Mouse (Mus musculus): Measurements from ENCODE around the gene Osgep.
A peak's percentile ranks its signal among the peaks of the same experiment; 100 is the strongest.
"Not testable (repeated sequence)": the region's sequence is repeated elsewhere in the genome, so short reads cannot be mapped to it uniquely, and the experiment has no call there.

The Osgep gene

GRCm38 (mm10) chr14:50924281-50925064, at the start of gene Osgep, which contains the start of gene Apex1:
TSS of gene Osgep (minus strand) at chr14:50924893.
TSS of gene Apex1 (plus strand) at chr14:50924968.
- peak; percentile 97 for DNase-seq (ENCODE audit: low read depth, low spot score)

- no peak for DNase-seq (ENCODE audit: low read depth, low spot score)
Measured at GRCm38 (mm10) chr14:50973700-50974099, 49.0 kb upstream of the Osgep start.

GRCm38 (mm10) chr14:50973054-50973453, 48.4 kb upstream of the Osgep start:
- DNase-seq (ENCODE audit: low read depth, low spot score) = peak; percentile 1

GRCm38 (mm10) chr14:50970822-50971221, 46.1 kb upstream of the Osgep start:
- DNase-seq (ENCODE audit: low read depth, low spot score) = peak; percentile 17

GRCm38 (mm10) chr14:50969558-50970544, 45.2 kb upstream of the Osgep start:
- DNase-seq (ENCODE audit: low read depth, low spot score) = no peak

- no peak for DNase-seq (ENCODE audit: low read depth, low spot score)
Measured at GRCm38 (mm10) chr14:50969041-50969440, 44.3 kb upstream of the Osgep start.

- DNase-seq (ENCODE audit: low read depth, low spot score) = no peak
Measured at GRCm38 (mm10) chr14:50968216-50968980, 43.7 kb upstream of the Osgep start.

GRCm38 (mm10) chr14:50958289-50958995, 33.7 kb upstream of the Osgep start:
- DNase-seq (ENCODE audit: low read depth, low spot score) = not testable (repeated sequence)

- DNase-seq (ENCODE audit: low read depth, low spot score) = not testable (repeated sequence)
Measured at GRCm38 (mm10) chr14:50957146-50957545, 32.5 kb upstream of the Osgep start.

- not testable (repeated sequence) for DNase-seq (ENCODE audit: low read depth, low spot score)
Measured at GRCm38 (mm10) chr14:50956724-50957123, 32.0 kb upstream of the Osgep start.

GRCm38 (mm10) chr14:50955942-50956508, 31.3 kb upstream of the Osgep start, which contains the start of gene Pnp2:
TSS of gene Pnp2 (plus strand) at chr14:50955992.
- DNase-seq (ENCODE audit: low read depth, low spot score) = not testable (repeated sequence)

- no peak for DNase-seq (ENCODE audit: low read depth, low spot score)
Measured at GRCm38 (mm10) chr14:50955487-50955886, 30.8 kb upstream of the Osgep start.

- not testable (repeated sequence) for DNase-seq (ENCODE audit: low read depth, low spot score)
Measured at GRCm38 (mm10) chr14:50945526-50945925, 20.8 kb upstream of the Osgep start.

GRCm38 (mm10) chr14:50945081-50945480, 20.4 kb upstream of the Osgep start:
- DNase-seq (ENCODE audit: low read depth, low spot score) = peak; percentile 23

GRCm38 (mm10) chr14:50944668-50945033, 20.0 kb upstream of the Osgep start:
- DNase-seq (ENCODE audit: low read depth, low spot score) = not testable (repeated sequence)

- peak; percentile 96 for DNase-seq (ENCODE audit: low read depth, low spot score)
Measured at GRCm38 (mm10) chr14:50943932-50944667, 19.4 kb upstream of the Osgep start, which contains the start of gene Gm49342. TSS of gene Gm49342 (plus strand) at chr14:50944517.

GRCm38 (mm10) chr14:50938940-50939339, 14.2 kb upstream of the Osgep start:
- peak; percentile 85 for DNase-seq (ENCODE audit: low read depth, low spot score)

- no peak for DNase-seq (ENCODE audit: low read depth, low spot score)
Measured at GRCm38 (mm10) chr14:50938119-50938908, 13.6 kb upstream of the Osgep start.

GRCm38 (mm10) chr14:50936649-50937048, 12.0 kb upstream of the Osgep start:
- no peak for DNase-seq (ENCODE audit: low read depth, low spot score)

Data from A20 (cell line).